ENCODE assay signal across 10 mouse cellular contexts in the genomic region with DNA sequence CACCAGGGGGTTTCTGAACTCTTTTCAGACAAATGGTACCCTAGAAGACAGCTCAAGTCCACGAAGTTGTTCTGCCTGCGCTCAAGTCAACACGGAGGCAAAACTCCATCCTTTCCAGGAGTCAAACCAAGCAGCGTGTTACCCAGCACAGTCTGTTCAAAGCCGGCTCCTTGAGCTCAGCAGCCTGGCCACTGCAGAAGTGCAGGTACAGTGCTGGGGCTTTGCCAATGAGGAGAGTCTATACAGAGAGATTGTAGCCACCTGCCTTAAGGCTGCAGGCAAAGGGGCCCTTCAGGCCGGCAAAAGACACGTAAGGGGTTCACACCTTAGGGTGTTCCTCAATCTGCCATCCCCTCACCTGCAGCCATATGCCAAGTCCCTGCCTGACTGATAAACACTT. TPM values are rescaled to one million over a fixed set of nuclear protein-coding genes. Genes with fewer than 3 reads are reported as not detected.
DNase-seq lines count a peak whose midpoint lies in the region; ATAC-seq lines count a peak whose summit lies in the region.
"Had no signal": no experiment of that assay in that cellular context is flagged by ENCODE, and none has a peak within 500 bp of the region (broad histone marks: within the 10 kb centered on the region; RNA-seq: fewer than 3 reads in every experiment).

No protein-coding gene starts in this region.

- no peaks in the 10 kb centered on the region for H3K36me3 ChIP-seq in heart, embryonic 13.5 days
- no peaks in the 10 kb centered on the region for H3K36me3 ChIP-seq in midbrain, embryonic 14.5 days (ENCODE audit: control insufficient read depth, insufficient read depth, low read length)

- no peak for DNase-seq in heart, postnatal 10 days
- peak; percentile 60 for DNase-seq in A20 (ENCODE audit: low read depth, low spot score)
- peak; percentile 21 to 26 for DNase-seq in cerebellum, postnatal 10 days
- DNase-seq in midbrain, embryonic 14.5 days = no peak
- no peak for DNase-seq in right cerebral cortex, postnatal 14 days
- DNase-seq in frontal cortex, postnatal 36 days (ENCODE audit: low spot score in 2 of 2) = no peak
- DNase-seq in layer of hippocampus, adult 8-10 months (ENCODE audit: low spot score in 2 of 2) = no peak
- DNase-seq: layer of hippocampus, adult 9-11 months; liver had no signal

- peak overlapping the region; percentile 97 for H3K4me2 ChIP-seq in heart, embryonic 13.5 days
- peak overlapping the region; percentile 99 for H3K4me2 ChIP-seq in midbrain, embryonic 14.5 days (ENCODE audit: low read length)

- H3K4me1 ChIP-seq in heart, embryonic 13.5 days = peaks cover 12% of the 10 kb centered on the region
- H3K4me1 ChIP-seq in midbrain, embryonic 14.5 days (ENCODE audit: control insufficient read depth, insufficient read depth, low read length) = peaks cover 8% of the 10 kb centered on the region; the same call in 1 of the 2 replicates

- ATAC-seq in heart, embryonic 13.5 days (ENCODE audit: extremely low read depth, insufficient number of reproducible peaks, low FRiP score, low TSS enrichment) = no peak
- ATAC-seq in midbrain, embryonic 14.5 days (ENCODE audit: low FRiP score, low TSS enrichment) = no peak

- H3K27me3 ChIP-seq in heart, embryonic 13.5 days (replicated peaks) = peaks cover 32% of the 10 kb centered on the region
- H3K27me3 ChIP-seq in midbrain, embryonic 14.5 days (ENCODE audit: control insufficient read depth, insufficient read depth, low read length) = peaks cover 10% of the 10 kb centered on the region; the same call in 1 of the 2 replicates

- no peak overlapping the region for H3K4me3 ChIP-seq in heart, embryonic 13.5 days
- peak overlapping the region; percentile 66 for H3K4me3 ChIP-seq in midbrain, embryonic 14.5 days (replicated peaks; ENCODE audit: low read depth, low read length)

- no peak overlapping the region for H3K9ac ChIP-seq in heart, embryonic 13.5 days
- no peak overlapping the region for H3K9ac ChIP-seq in midbrain, embryonic 14.5 days (replicated peaks; ENCODE audit: low read length)

- H3K27ac ChIP-seq in heart, embryonic 13.5 days (replicated peaks) = no peak overlapping the region
- H3K27ac ChIP-seq in midbrain, embryonic 14.5 days (replicated peaks; ENCODE audit: low read depth, low read length) = no peak overlapping the region

- H3K9me3 ChIP-seq in heart, embryonic 13.5 days = 0 out of 2 replicates have a peak, but pooled peaks cover 4% of the 10 kb centered on the region
- no peaks in the 10 kb centered on the region for H3K9me3 ChIP-seq in midbrain, embryonic 14.5 days (ENCODE audit: control insufficient read depth, low read length)

- WGBS in heart, embryonic 13.5 days = 53% methylated on average over 7 of the region's 7 CpGs
- 39% methylated on average over 7 of the region's 7 CpGs for WGBS in midbrain, embryonic 14.5 days

- intact Hi-C loops in heart, postnatal 10 days (cut with DNase I) = loop anchor here (10.0 kb wide), 1 partner anchor 257 kb away; no protein-coding TSS in a partner anchor

RNA-seq across cellular contexts. Expression of gene Camk1d, which starts 2.1 kb away (rescaled TPM):
- polyA plus RNA-seq in heart, embryonic 13.5 days (2015; fragmentation: Nextera tagmentation; extraction: Ambion mirVana) = 1.9 and 2.2 TPM in 2 replicates
- 1 to 10 TPM; 4.3 to 7.5 TPM for total RNA-seq in heart, postnatal 10 days (2021)
- polyA plus RNA-seq in midbrain, embryonic 14.5 days (2014; fragmentation: Nextera tagmentation; extraction: Ambion mirVana) = 6.0 and 6.4 TPM in 2 replicates
- 100 to 1,000 TPM; 133 to 174 (median 152) TPM for total RNA-seq in layer of hippocampus, adult 8-10 months (2022)

Comparison
In these comparisons a context has a peak if more than half of its experiments do, and no peak if none do; other contexts are left out.
1. DNase-seq: peak in A20 (single experiment) and cerebellum, postnatal 10 days (2 of 2); none in heart, postnatal 10 days (0 of 2), midbrain, embryonic 14.5 days (single experiment), right cerebral cortex, postnatal 14 days (single experiment), frontal cortex, postnatal 36 days (0 of 2) and layer of hippocampus, adult 8-10 months (0 of 2).
2. RNA of gene Camk1d, which starts 2.1 kb away (total RNA-seq): 133 to 174 TPM in layer of hippocampus, adult 8-10 months; 4.3 to 7.5 TPM in heart, postnatal 10 days; every median in the first group is over 10 times any median in the second.